Mouse (Mus musculus) kidney, adult 8-10 months (tissue): ENCODE measurements around the gene Gm17482.

Experiments used
- DNase-seq, 2 experiments: peaks; one replicate each; pipeline ENCODE4 v3.0.0; 2022

The Gm17482 gene

DNA sequence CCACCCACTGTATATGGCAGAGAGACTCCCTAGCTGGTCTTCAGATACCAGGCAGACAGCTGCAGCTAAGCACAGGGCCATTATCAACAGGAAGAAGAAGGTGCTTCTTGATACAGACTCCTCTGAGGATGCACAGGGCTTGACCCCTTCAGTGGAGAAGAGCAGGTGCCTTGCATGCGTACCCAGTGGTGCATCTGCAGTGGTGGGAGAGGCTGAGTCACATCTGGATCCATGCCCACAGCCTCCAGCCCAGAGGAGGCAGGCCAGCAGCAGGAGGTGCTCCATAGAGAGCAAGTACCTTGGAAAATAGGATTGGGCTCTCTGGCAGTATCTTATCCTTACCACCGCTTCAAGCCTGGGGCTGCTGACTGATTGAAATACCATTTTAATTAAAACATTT is 66.7 kb downstream of the Gm17482 start:
- no peak for DNase-seq

DNA sequence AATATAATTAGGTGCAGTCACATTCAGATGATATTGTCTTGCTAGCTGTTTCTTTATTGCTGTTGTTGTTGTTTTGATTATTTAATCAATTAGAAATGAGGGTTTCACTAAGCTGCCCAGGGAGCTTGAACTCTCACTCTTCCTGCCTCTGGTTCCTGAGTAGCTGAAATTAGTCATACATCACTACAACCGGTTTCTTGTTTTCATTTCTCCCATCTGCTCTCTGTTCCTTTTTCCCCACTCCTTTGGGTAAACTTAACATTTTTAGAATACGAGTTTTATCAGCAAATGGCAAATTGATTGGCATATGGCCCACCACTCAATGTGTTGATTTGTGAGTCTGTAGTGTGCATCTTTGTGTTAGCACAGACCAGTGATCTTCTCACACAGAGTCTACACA is 80.0 kb downstream of the Gm17482 start:
- DNase-seq: no peak
